Mouse (Mus musculus) hindbrain, embryonic 11.5 days (tissue): ENCODE measurements around the gene Fxyd1. TPM values are rescaled to one million over a fixed set of nuclear protein-coding genes. Genes with fewer than 3 reads are reported as not detected.

Experiments used
- polyA plus RNA-seq: library from polyadenylated mRNA; unstranded; fragments of >200 nt; fragmentation: Nextera tagmentation; extraction: Ambion mirVana; gene quantifications from 2 replicates; pipeline ENCODE4 v1.2.1, GENCODE M21; 2014

Gene Fxyd1
- polyA plus RNA-seq, 1 experiment from 2014 or later = 18.1 TPM

Other genes starting within 250 kb of the Fxyd1 start
- 0.20 TPM in 1 of 2 replicates, not detected in the other for gene Ffar2, start 233.4 kb downstream of the Fxyd1 start, polyA plus RNA-seq
- not detected in 2 replicates for gene Ffar3, start 201.0 kb downstream of the Fxyd1 start, polyA plus RNA-seq
- not detected in 2 replicates for gene Ffar1, start 195.6 kb downstream of the Fxyd1 start, polyA plus RNA-seq
- not detected in 2 replicates for gene Cd22, start 176.9 kb downstream of the Fxyd1 start, polyA plus RNA-seq
- 0.28 and 0.73 TPM in 2 replicates for gene Mag, start 142.3 kb downstream of the Fxyd1 start, polyA plus RNA-seq
- gene Hamp2, start 132.5 kb downstream of the Fxyd1 start, polyA plus RNA-seq = not detected in 2 replicates
- gene Hamp, start 113.2 kb downstream of the Fxyd1 start, polyA plus RNA-seq = not detected in 2 replicates
- gene Usf2, start 100.4 kb downstream of the Fxyd1 start, polyA plus RNA-seq = 23.5 and 25.4 TPM in 2 replicates
- gene Lsr, start 83.7 kb downstream of the Fxyd1 start, polyA plus RNA-seq = 12.8 and 13.4 TPM in 2 replicates
- 0.59 and 1.1 TPM in 2 replicates for gene Fam187b, start 83.4 kb downstream of the Fxyd1 start, polyA plus RNA-seq
- gene Fxyd5, start 14.7 kb downstream of the Fxyd1 start, polyA plus RNA-seq = 12.3 and 14.1 TPM in 2 replicates
- gene Fxyd7, start 5.7 kb downstream of the Fxyd1 start, polyA plus RNA-seq = 8.7 and 12.6 TPM in 2 replicates
- 1.0 and 2.8 TPM in 2 replicates for gene Lgi4, start 2.1 kb upstream of the Fxyd1 start, polyA plus RNA-seq
- gene Fxyd3, start 19.5 kb upstream of the Fxyd1 start, polyA plus RNA-seq = 6.3 and 8.6 TPM in 2 replicates
- 0.56 and 1.4 TPM in 2 replicates for gene Hpn, start 58.1 kb upstream of the Fxyd1 start, polyA plus RNA-seq
- 0.60 and 0.86 TPM in 2 replicates for gene Scn1b, start 69.8 kb upstream of the Fxyd1 start, polyA plus RNA-seq
- 120 and 125 TPM in 2 replicates for gene Gramd1a, start 98.7 kb upstream of the Fxyd1 start, polyA plus RNA-seq
- not detected in 2 replicates for gene Scgb2b2, start 233.3 kb upstream of the Fxyd1 start, polyA plus RNA-seq
- gene Scgb1b2, start 234.6 kb upstream of the Fxyd1 start, polyA plus RNA-seq = not detected in 2 replicates